Mouse (Mus musculus): ENCODE results near the gene Opcml. TPM values are rescaled to one million over a fixed set of nuclear protein-coding genes. Genes with fewer than 3 reads are reported as not detected.

Gene Opcml
- total RNA-seq, 2 experiments from 2014 or later: 365 to 394 TPM

GRCm38 (mm10) chr9:28615447-28615846 is 824.9 kb downstream of the Opcml start:
- intact Hi-C loops (cut with DNase I): no loop called here
- no peak for DNase-seq (ENCODE audit: low spot score in 2 of 2)

GRCm38 (mm10) chr9:28617666-28618065 is 827.1 kb downstream of the Opcml start:
- DNase-seq (ENCODE audit: low spot score in 2 of 2): no peak
- intact Hi-C loops (cut with DNase I): no loop called here

GRCm38 (mm10) chr9:28618186-28618892 is 827.8 kb downstream of the Opcml start:
- peak in 1 of 2 experiments; percentile 9 for DNase-seq (ENCODE audit: low spot score in 2 of 2)
- intact Hi-C loops (cut with DNase I): no loop called here

GRCm38 (mm10) chr9:28621939-28622338 is 831.4 kb downstream of the Opcml start:
- intact Hi-C loops (cut with DNase I): no loop called here

GRCm38 (mm10) chr9:28624870-28625269 is 834.3 kb downstream of the Opcml start:
- intact Hi-C loops (cut with DNase I): no loop called here
- no peak for DNase-seq (ENCODE audit: low spot score in 2 of 2)

More at GRCm38 (mm10) chr9:28621939-28622338, 831.4 kb downstream of the Opcml start:
- DNase-seq (ENCODE audit: low spot score in 2 of 2): no peak

GRCm38 (mm10) chr9:28642766-28643165 is 852.2 kb downstream of the Opcml start:
- intact Hi-C loops (cut with DNase I): no loop called here

GRCm38 (mm10) chr9:28644063-28644462 is 853.5 kb downstream of the Opcml start:
- intact Hi-C loops (cut with DNase I): no loop called here
- no peak for DNase-seq (ENCODE audit: low spot score in 2 of 2)

More at GRCm38 (mm10) chr9:28642766-28643165, 852.2 kb downstream of the Opcml start:
- DNase-seq (ENCODE audit: low spot score in 2 of 2): no peak

- intact Hi-C loops (cut with DNase I): no loop called here
- no peak for DNase-seq (ENCODE audit: low spot score in 2 of 2)
These were observed 859.5 kb downstream of the Opcml start for GRCm38 (mm10) chr9:28650089-28650488.

- no peak for DNase-seq (ENCODE audit: low spot score in 2 of 2)
These were observed 869.4 kb downstream of the Opcml start for GRCm38 (mm10) chr9:28659996-28660395.

GRCm38 (mm10) chr9:28662882-28663281 is 872.3 kb downstream of the Opcml start:
- intact Hi-C loops (cut with DNase I): loop anchor here (10.0 kb wide), 2 partner anchors 158 to 238 kb away; no protein-coding TSS in a partner anchor
- DNase-seq (ENCODE audit: low spot score in 2 of 2): peak; percentile 66 to 73

More at GRCm38 (mm10) chr9:28659996-28660395, 869.4 kb downstream of the Opcml start:
- intact Hi-C loops (cut with DNase I): loop anchor here (10.0 kb wide), 2 partner anchors 155 to 235 kb away; no protein-coding TSS in a partner anchor

- DNase-seq (ENCODE audit: low spot score in 2 of 2): no peak
- intact Hi-C loops (cut with DNase I): no loop called here
These were observed 889.7 kb downstream of the Opcml start for GRCm38 (mm10) chr9:28680309-28680708.

GRCm38 (mm10) chr9:28681252-28682037 is 890.9 kb downstream of the Opcml start:
- no peak for DNase-seq (ENCODE audit: low spot score in 2 of 2)
- intact Hi-C loops (cut with DNase I): no loop called here

- intact Hi-C loops (cut with DNase I): no loop called here
- DNase-seq (ENCODE audit: low spot score in 2 of 2): no peak
These were observed 893.4 kb downstream of the Opcml start for GRCm38 (mm10) chr9:28683951-28684470.

GRCm38 (mm10) chr9:28686942-28687611 is 896.5 kb downstream of the Opcml start:
- DNase-seq (ENCODE audit: low spot score in 2 of 2): no peak
- intact Hi-C loops (cut with DNase I): no loop called here

GRCm38 (mm10) chr9:28690134-28690533 is 899.6 kb downstream of the Opcml start:
- no peak for DNase-seq (ENCODE audit: low spot score in 2 of 2)

GRCm38 (mm10) chr9:28705796-28706195 is 915.2 kb downstream of the Opcml start:
- intact Hi-C loops (cut with DNase I): no loop called here
- no peak for DNase-seq (ENCODE audit: low spot score in 2 of 2)

More at GRCm38 (mm10) chr9:28690134-28690533, 899.6 kb downstream of the Opcml start:
- intact Hi-C loops (cut with DNase I): no loop called here

GRCm38 (mm10) chr9:28714544-28714943 is 924.0 kb downstream of the Opcml start:
- intact Hi-C loops (cut with DNase I): no loop called here
- DNase-seq (ENCODE audit: low spot score in 2 of 2): no peak

GRCm38 (mm10) chr9:28720186-28720585 is 929.6 kb downstream of the Opcml start:
- DNase-seq (ENCODE audit: low spot score in 2 of 2): no peak
- intact Hi-C loops (cut with DNase I): no loop called here

- no peak for DNase-seq (ENCODE audit: low spot score in 2 of 2)
- intact Hi-C loops (cut with DNase I): no loop called here
These were observed 941.4 kb downstream of the Opcml start for GRCm38 (mm10) chr9:28731811-28732602.
